ENCODE assay signal across 20 mouse cellular contexts in genomic region chr4:115904375-115904774, GRCm38 (mm10). TPM values are rescaled to one million over a fixed set of nuclear protein-coding genes. Genes with fewer than 3 reads are reported as not detected.
DNase-seq lines count a peak whose midpoint lies in the region; ATAC-seq and TF ChIP-seq lines count a peak whose summit lies in the region.
"Had no signal": no experiment of that assay in that cellular context is flagged by ENCODE, and none has a peak within 500 bp of the region (broad histone marks: within the 10 kb centered on the region; RNA-seq: fewer than 3 reads in every experiment).

No protein-coding gene starts in this region.

- peak; percentile 69 for ATAC-seq in forebrain, embryonic 11.5 days (replicated peaks; ENCODE audit: low FRiP score)
- ATAC-seq in forebrain, embryonic 15.5 days (replicated peaks) = no peak
- ATAC-seq in hindbrain, postnatal 0 days = no peak
- no peak for ATAC-seq in erythroblast, adult 5-6 weeks (replicated peaks; ENCODE audit: low FRiP score, poor library complexity, severe bottlenecking)

- no peaks in the 10 kb centered on the region for H3K9me3 ChIP-seq in forebrain, embryonic 11.5 days (ENCODE audit: control insufficient read depth, low read length)
- H3K9me3 ChIP-seq in forebrain, embryonic 15.5 days = no peaks in the 10 kb centered on the region
- H3K9me3 ChIP-seq in hindbrain, postnatal 0 days (ENCODE audit: low read length) = no peaks in the 10 kb centered on the region
- H3K9me3 ChIP-seq: limb, embryonic 13.5 days; megakaryocyte, embryonic 14.5 days had no signal

- 1% methylated on average over 12 of the region's 12 CpGs for WGBS in forebrain, embryonic 11.5 days
- 2% methylated on average over 12 of the region's 12 CpGs for WGBS in forebrain, embryonic 15.5 days
- 60% methylated on average over 12 of the region's 12 CpGs for WGBS in liver, adult 2 months
- 12% methylated on average over 12 of the region's 12 CpGs for WGBS in hindbrain, postnatal 0 days

- intact Hi-C loops in left cerebral cortex, postnatal 14 days (cut with DNase I) = no loop called here

- no peak overlapping the region for H3K9ac ChIP-seq in forebrain, embryonic 11.5 days (ENCODE audit: low read length)
- H3K9ac ChIP-seq in forebrain, embryonic 15.5 days (replicated peaks) = no peak overlapping the region
- no peak overlapping the region for H3K9ac ChIP-seq in liver, adult 2 months (ENCODE audit: low read depth, low read length)
- no peak overlapping the region for H3K9ac ChIP-seq in hindbrain, postnatal 0 days (replicated peaks; ENCODE audit: low read length)
- H3K9ac ChIP-seq: limb, embryonic 13.5 days had no signal

- no peak overlapping the region for H3K4me2 ChIP-seq in forebrain, embryonic 11.5 days (ENCODE audit: low read depth, low read length, severe bottlenecking)
- H3K4me2 ChIP-seq in forebrain, embryonic 15.5 days (replicated peaks) = no peak overlapping the region
- no peak overlapping the region for H3K4me2 ChIP-seq in hindbrain, postnatal 0 days (ENCODE audit: low read depth, low read length)
- H3K4me2 ChIP-seq: limb, embryonic 13.5 days had no signal

- no peak overlapping the region for H3K4me3 ChIP-seq in forebrain, embryonic 11.5 days (ENCODE audit: low read depth, low read length)
- H3K4me3 ChIP-seq in forebrain, embryonic 15.5 days = no peak overlapping the region
- no peak overlapping the region for H3K4me3 ChIP-seq in liver, adult 2 months (ENCODE audit: insufficient read depth, low read depth, low read length)
- H3K4me3 ChIP-seq in hindbrain, postnatal 0 days (ENCODE audit: low read length) = no peak overlapping the region
- H3K4me3 ChIP-seq: limb, embryonic 13.5 days; megakaryocyte, embryonic 14.5 days had no signal

- H3K27me3 ChIP-seq in forebrain, embryonic 11.5 days (ENCODE audit: control insufficient read depth, insufficient read depth, low read length) = peaks cover 77% of the 10 kb centered on the region
- peaks cover 73% of the 10 kb centered on the region for H3K27me3 ChIP-seq in forebrain, embryonic 15.5 days
- no peaks in the 10 kb centered on the region; the same call in 1 of the 2 replicates for H3K27me3 ChIP-seq in liver, adult 2 months (ENCODE audit: control insufficient read depth, insufficient read depth, low read length)
- H3K27me3 ChIP-seq in hindbrain, postnatal 0 days (ENCODE audit: insufficient read depth, low read length) = 0 out of 2 replicates have a peak, but pooled peaks cover 18% of the 10 kb centered on the region

- H3K36me3 ChIP-seq in forebrain, embryonic 11.5 days (ENCODE audit: control insufficient read depth, insufficient read depth, low read length) = no peaks in the 10 kb centered on the region
- no peaks in the 10 kb centered on the region for H3K36me3 ChIP-seq in forebrain, embryonic 15.5 days
- no peaks in the 10 kb centered on the region for H3K36me3 ChIP-seq in liver, adult 2 months (ENCODE audit: control insufficient read depth, insufficient read depth, low read length)
- H3K36me3 ChIP-seq in hindbrain, postnatal 0 days (ENCODE audit: insufficient read depth, low read length) = no peaks in the 10 kb centered on the region
- H3K36me3 ChIP-seq: limb, embryonic 13.5 days had no signal

- peaks cover 16% of the 10 kb centered on the region for H3K4me1 ChIP-seq in forebrain, embryonic 11.5 days (replicated peaks; ENCODE audit: control insufficient read depth, insufficient read depth, low read length)
- H3K4me1 ChIP-seq in forebrain, embryonic 15.5 days = peaks cover 19% of the 10 kb centered on the region
- H3K4me1 ChIP-seq in liver, adult 2 months (ENCODE audit: control insufficient read depth, insufficient read depth, low read length) = peaks cover 9% of the 10 kb centered on the region; the same call in 1 of the 2 replicates
- H3K4me1 ChIP-seq in hindbrain, postnatal 0 days (ENCODE audit: insufficient read depth, low read length) = no peaks in the 10 kb centered on the region

- no peak for TF ChIP-seq POLR2A in liver, adult 2 months (IDR thresholded peaks at IDR 0.05; ENCODE audit: extremely low read depth, insufficient read depth, low read length)

- H3K27ac ChIP-seq in forebrain, embryonic 11.5 days (ENCODE audit: low read depth, low read length) = no peak overlapping the region
- no peak overlapping the region for H3K27ac ChIP-seq in forebrain, embryonic 15.5 days (replicated peaks)
- no peak overlapping the region for H3K27ac ChIP-seq in liver, adult 2 months (replicated peaks; ENCODE audit: insufficient read depth, low read depth, low read length)
- no peak overlapping the region for H3K27ac ChIP-seq in hindbrain, postnatal 0 days
- H3K27ac ChIP-seq: limb, embryonic 13.5 days had no signal

- no peaks in the 10 kb centered on the region for H3K79me2 ChIP-seq in liver, adult 2 months (ENCODE audit: control insufficient read depth, insufficient read depth, low read length)

- no peak for TF ChIP-seq CTCF in liver, adult 2 months (IDR thresholded peaks at IDR 0.05; ENCODE audit: low read depth, low read length)
- TF ChIP-seq CTCF in hindbrain, postnatal 0 days (IDR thresholded peaks at IDR 0.05; ENCODE audit: low read depth) = no peak

- peak; percentile 70 for DNase-seq in forebrain, embryonic 11.5 days (ENCODE audit: low spot score)
- peak; percentile 62 for DNase-seq in liver, adult 2 months (ENCODE audit: extremely low read depth, low read depth, low spot score)
- DNase-seq in liver = no peak
- peak; percentile 40 for DNase-seq in hindbrain, postnatal 0 days (ENCODE audit: low spot score)
- peak; percentile 73 for DNase-seq in retina, embryonic 14.5 days (ENCODE audit: low spot score)
- no peak for DNase-seq in left cerebral cortex, postnatal 14 days (ENCODE audit: low spot score in 2 of 2)
- DNase-seq: cerebellum, adult 11-12 months; lung, adult 2 months; thymus, postnatal 25 days had no signal

RNA-seq across cellular contexts. Expression of gene 6430628N08Rik, which starts 13.9 kb away (rescaled TPM):
- polyA plus RNA-seq in forebrain, embryonic 11.5 days (2014; fragmentation: Nextera tagmentation; extraction: Ambion mirVana) = not detected in 2 replicates
- 0.20 TPM in 1 of 2 replicates, not detected in the other for polyA plus RNA-seq in forebrain, embryonic 15.5 days (2015; fragmentation: Nextera tagmentation; extraction: Ambion mirVana)
- total RNA-seq in liver, adult 2 months (2014; rRNA removed) = not detected in 2 replicates
- polyA plus RNA-seq in liver, adult 2 months (2012; rRNA removed) = not detected in 2 replicates
- 0.16 and 0.18 TPM in 2 replicates for total RNA-seq in hindbrain, postnatal 0 days (2014; rRNA removed)
- 0.49 and 0.58 TPM in 2 replicates for polyA plus RNA-seq in hindbrain, postnatal 0 days (2015; fragmentation: Nextera tagmentation; extraction: Ambion mirVana)
- under 1 TPM in 1 of 2 experiments, not detected in 1; 0.21 TPM for total RNA-seq in left cerebral cortex, postnatal 14 days (2021)
- total RNA-seq in erythroblast, adult 5-6 weeks (2015; ENCODE audit: low replicate concordance) = not detected in 2 replicates
- total RNA-seq in erythroblast, adult 5-6 weeks (2017; ENCODE audit: low replicate concordance) = not detected in 2 replicates
- total RNA-seq: adrenal gland, postnatal 4 days; granulocyte monocyte progenitor cell, adult 5-6 weeks; layer of hippocampus, postnatal 14 days had no signal
- polyA plus RNA-seq: cortical plate, adult 2 months; heart, postnatal 0 days; intestine, embryonic 16.5 days; limb, embryonic 13.5 days; lung, adult 2 months; stomach, embryonic 14.5 days had no signal

RNA-seq across cellular contexts. Expression of gene Kncn, which starts 20.2 kb away (rescaled TPM):
- polyA plus RNA-seq in forebrain, embryonic 11.5 days (2014; fragmentation: Nextera tagmentation; extraction: Ambion mirVana) = not detected in 2 replicates
- not detected in 2 replicates for polyA plus RNA-seq in forebrain, embryonic 15.5 days (2015; fragmentation: Nextera tagmentation; extraction: Ambion mirVana)
- total RNA-seq in liver, adult 2 months (2014; rRNA removed) = not detected in 2 replicates
- polyA plus RNA-seq in liver, adult 2 months (2012; rRNA removed) = not detected in 2 replicates
- total RNA-seq in hindbrain, postnatal 0 days (2014; rRNA removed) = 0.14 TPM in 1 of 2 replicates, not detected in the other
- 0.10 and 0.29 TPM in 2 replicates for polyA plus RNA-seq in hindbrain, postnatal 0 days (2015; fragmentation: Nextera tagmentation; extraction: Ambion mirVana)
- total RNA-seq in left cerebral cortex, postnatal 14 days (2021) = under 1 TPM; 0.17 to 0.64 TPM
- not detected in 2 replicates for total RNA-seq in erythroblast, adult 5-6 weeks (2015; ENCODE audit: low replicate concordance)
- not detected in 2 replicates for total RNA-seq in erythroblast, adult 5-6 weeks (2017; ENCODE audit: low replicate concordance)
- total RNA-seq: adrenal gland, postnatal 4 days; granulocyte monocyte progenitor cell, adult 5-6 weeks had no signal
- polyA plus RNA-seq: heart, postnatal 0 days; intestine, embryonic 16.5 days; limb, embryonic 13.5 days; lung, adult 2 months; stomach, embryonic 14.5 days had no signal

RNA-seq across cellular contexts. Expression of gene Dmbx1, which starts 35.4 kb away (rescaled TPM):
- 0.35 and 0.48 TPM in 2 replicates for polyA plus RNA-seq in forebrain, embryonic 11.5 days (2014; fragmentation: Nextera tagmentation; extraction: Ambion mirVana)
- 0.23 TPM in 1 of 2 replicates, not detected in the other for polyA plus RNA-seq in forebrain, embryonic 15.5 days (2015; fragmentation: Nextera tagmentation; extraction: Ambion mirVana)
- not detected in 2 replicates for total RNA-seq in liver, adult 2 months (2014; rRNA removed)
- not detected in 2 replicates for polyA plus RNA-seq in liver, adult 2 months (2012; rRNA removed)
- total RNA-seq in hindbrain, postnatal 0 days (2014; rRNA removed) = 3.3 and 4.5 TPM in 2 replicates
- 3.9 and 4.3 TPM in 2 replicates for polyA plus RNA-seq in hindbrain, postnatal 0 days (2015; fragmentation: Nextera tagmentation; extraction: Ambion mirVana)
- under 1 TPM in 1 of 2 experiments, not detected in 1; 0.18 TPM for total RNA-seq in left cerebral cortex, postnatal 14 days (2021)
- not detected in 2 replicates for total RNA-seq in erythroblast, adult 5-6 weeks (2015; ENCODE audit: low replicate concordance)
- total RNA-seq in erythroblast, adult 5-6 weeks (2017; ENCODE audit: low replicate concordance) = not detected in 2 replicates
- total RNA-seq: adrenal gland, postnatal 4 days; granulocyte monocyte progenitor cell, adult 5-6 weeks had no signal
- polyA plus RNA-seq: heart, postnatal 0 days; intestine, embryonic 16.5 days; limb, embryonic 13.5 days; lung, adult 2 months; stomach, embryonic 14.5 days had no signal

Comparison
In these comparisons a context has a peak if more than half of its experiments do, and no peak if none do; other contexts are left out.
1. DNase-seq: peak in forebrain, embryonic 11.5 days (single experiment), liver, adult 2 months (single experiment), hindbrain, postnatal 0 days (single experiment) and retina, embryonic 14.5 days (single experiment); none in liver (single experiment) and left cerebral cortex, postnatal 14 days (0 of 2).